Mouse (Mus musculus): Measurements from ENCODE around the gene Rpl3.

- TF ChIP-seq ZC3H11A (IDR thresholded peaks at IDR 0.05; ENCODE audit: borderline replicate concordance, low read depth, low read length) (no peak), CHD2 (IDR thresholded peaks at IDR 0.05; ENCODE audit: low read depth, low read length) (no peak), HCFC1 (IDR thresholded peaks at IDR 0.05; ENCODE audit: borderline replicate concordance, insufficient read depth, low read length) (no peak), MAFK (IDR thresholded peaks at IDR 0.05; ENCODE audit: insufficient read depth, low read depth, low read length) (no peak)
Measured at GRCm38 (mm10) chr15:80092041-80092441, 373 bp upstream of the Rpl3 start.
